Mouse (Mus musculus): ENCODE results near the gene Myrip.
A peak's percentile ranks its signal among the peaks of the same experiment; 100 is the strongest.
"Not testable (repeated sequence)": the region's sequence is repeated elsewhere in the genome, so short reads cannot be mapped to it uniquely, and the experiment has no call there.

The Myrip gene

GRCm38 (mm10) chr9:120301213-120301612 is at the start of gene Myrip:
Gene Myrip (plus strand): TSS chr9:120301513.
- not testable (repeated sequence) for DNase-seq (ENCODE audit: inconsistent ontology term)

DNA sequence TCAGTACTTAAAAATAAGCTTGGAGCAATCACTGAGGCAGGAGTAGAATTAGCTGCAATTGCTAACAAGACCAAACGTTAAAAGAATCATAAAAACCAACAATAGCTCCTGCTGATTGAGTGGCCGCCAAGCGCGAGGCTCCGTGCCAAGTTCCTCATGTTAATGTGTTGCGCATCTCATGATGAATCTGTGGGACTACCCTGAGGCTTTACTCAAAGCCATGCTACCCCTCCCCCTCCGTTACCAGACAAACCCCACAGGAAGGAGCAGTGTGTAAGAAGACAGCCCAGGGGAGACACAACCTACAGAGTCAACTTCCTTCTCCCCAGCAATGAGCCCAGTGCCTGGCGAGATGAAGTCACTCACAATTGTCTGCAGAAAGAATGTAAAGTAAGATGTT is 41.5 kb upstream of the Myrip start:
- DNase-seq (ENCODE audit: inconsistent ontology term) = no peak

DNA sequence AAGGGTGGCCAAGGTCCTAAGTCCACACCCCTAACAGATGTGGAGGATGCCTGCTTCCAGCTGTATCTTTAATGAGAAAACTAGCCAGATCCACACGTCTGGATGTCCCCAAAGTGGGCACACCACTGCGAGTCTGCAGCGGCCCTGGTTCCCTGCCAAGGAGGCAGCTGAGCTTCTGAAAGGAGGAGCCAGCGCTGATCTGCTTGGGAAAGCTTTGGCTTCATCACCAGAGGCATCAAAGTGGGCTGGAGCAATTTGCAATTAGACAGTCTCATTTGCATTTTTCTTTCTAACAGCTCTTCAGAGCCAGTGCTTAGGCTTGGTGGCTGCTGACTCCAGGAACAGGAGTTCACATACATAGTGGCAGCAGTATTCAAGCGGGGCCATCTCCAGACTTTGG is 37.3 kb upstream of the Myrip start:
- peak; percentile 20 for DNase-seq (ENCODE audit: inconsistent ontology term)

DNA sequence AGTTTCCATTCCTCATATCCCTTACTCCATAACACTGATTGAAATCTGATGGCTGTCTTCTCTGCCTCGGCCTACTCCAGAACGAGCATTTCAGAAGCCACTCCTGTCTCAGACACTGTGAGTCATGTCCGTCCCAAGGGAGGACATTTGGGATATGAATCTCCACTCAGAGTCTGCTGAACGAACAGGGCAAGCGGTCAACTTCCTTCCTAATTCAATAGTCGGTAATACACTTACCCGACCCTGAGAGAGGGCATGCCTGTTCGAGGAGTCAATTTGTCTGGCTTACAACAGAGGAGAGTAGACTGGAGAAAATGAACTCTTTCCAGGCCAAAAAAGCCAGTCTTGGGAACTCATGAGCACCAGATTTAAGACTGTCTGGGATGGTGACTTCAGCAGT is 28.2 kb upstream of the Myrip start:
- DNase-seq (ENCODE audit: inconsistent ontology term) = no peak

GRCm38 (mm10) chr9:120275226-120275625 is 26.1 kb upstream of the Myrip start:
- no peak for DNase-seq (ENCODE audit: inconsistent ontology term)

GRCm38 (mm10) chr9:120281147-120281546 is 20.2 kb upstream of the Myrip start:
- DNase-seq (ENCODE audit: inconsistent ontology term) = no peak

GRCm38 (mm10) chr9:120282461-120283047 is 18.8 kb upstream of the Myrip start:
- DNase-seq (ENCODE audit: inconsistent ontology term) = no peak

GRCm38 (mm10) chr9:120283556-120283955 is 17.8 kb upstream of the Myrip start:
- DNase-seq (ENCODE audit: inconsistent ontology term) = no peak

GRCm38 (mm10) chr9:120288011-120288410 is 13.3 kb upstream of the Myrip start:
- DNase-seq (ENCODE audit: inconsistent ontology term) = no peak

DNA sequence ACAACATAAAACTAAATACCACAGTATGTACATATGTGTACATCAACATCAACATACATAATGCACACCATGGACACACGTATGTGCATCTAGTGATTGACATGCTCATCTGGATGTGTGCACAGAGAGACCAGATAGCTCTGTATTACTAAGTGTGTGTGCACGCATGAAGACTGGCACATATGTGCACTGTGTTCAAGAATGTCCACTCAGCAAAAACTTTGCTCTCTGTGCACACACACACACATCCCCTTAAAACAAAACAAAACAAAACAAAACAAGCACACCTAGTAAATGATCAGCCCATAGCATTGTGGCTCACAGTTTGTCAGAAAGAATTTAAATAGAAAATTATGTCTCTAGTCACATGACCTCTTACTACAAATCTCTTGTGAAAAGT is 10.9 kb upstream of the Myrip start:
- DNase-seq (ENCODE audit: inconsistent ontology term) = no peak

GRCm38 (mm10) chr9:120292488-120292887 is 8.8 kb upstream of the Myrip start:
- no peak for DNase-seq (ENCODE audit: inconsistent ontology term)

DNA sequence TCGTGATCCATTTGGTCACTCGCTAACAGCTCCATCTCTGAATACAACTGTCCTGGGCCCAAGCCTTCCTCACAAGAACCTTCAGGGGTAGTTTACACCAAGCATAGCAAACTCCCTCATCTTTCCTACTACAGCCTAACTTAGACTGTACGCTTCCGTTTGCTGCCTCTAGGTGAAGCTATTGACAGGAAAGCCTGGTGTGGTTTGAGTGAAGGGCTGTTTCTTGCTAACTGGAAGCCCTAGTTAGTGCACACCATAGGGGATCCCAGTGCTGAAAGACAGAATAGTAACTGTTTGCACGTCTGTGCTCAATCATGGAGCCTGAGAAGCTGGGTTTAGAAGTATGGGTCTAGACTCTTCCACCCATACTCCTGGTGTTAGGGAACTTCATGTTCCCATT is 5.8 kb upstream of the Myrip start:
- DNase-seq (ENCODE audit: inconsistent ontology term) = no peak

DNA sequence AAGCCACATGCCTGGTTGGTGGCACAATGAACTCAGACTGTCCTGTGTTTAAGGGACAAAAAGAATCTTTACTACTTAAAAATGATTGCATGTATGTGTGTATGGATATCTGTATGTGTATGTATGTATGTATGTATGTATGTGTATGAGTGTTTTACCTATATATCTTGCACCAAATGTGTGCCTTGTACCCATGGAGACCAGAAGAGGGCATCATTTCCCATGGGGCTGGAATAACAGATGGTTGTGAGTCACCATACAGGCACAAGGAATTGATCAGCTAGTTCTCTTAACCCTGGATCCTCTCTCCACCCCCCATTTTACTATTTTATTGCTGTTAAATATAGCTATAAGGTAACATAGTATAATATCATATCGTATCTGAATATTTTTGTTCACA is 4.4 kb upstream of the Myrip start:
- DNase-seq (ENCODE audit: inconsistent ontology term) = no peak

DNA sequence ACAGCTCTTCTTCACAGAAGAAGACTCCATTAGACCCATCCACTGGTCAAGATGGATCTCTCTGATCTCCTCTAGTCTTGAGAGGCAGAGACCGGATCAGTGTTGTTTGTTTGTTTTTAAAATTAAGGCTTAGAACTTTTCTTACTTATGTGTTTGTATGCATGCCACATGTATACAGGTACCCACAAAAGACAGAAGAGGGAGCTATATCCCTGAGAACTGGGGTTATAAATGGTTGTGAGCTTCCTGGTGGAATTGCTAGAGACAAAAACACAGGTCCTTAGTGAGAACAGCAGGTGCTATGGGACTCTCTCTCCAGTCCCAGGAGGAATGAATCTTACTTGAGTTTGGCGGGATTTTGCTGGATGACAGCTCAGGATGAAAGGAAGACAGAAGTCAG is 1.9 kb upstream of the Myrip start:
- DNase-seq (ENCODE audit: inconsistent ontology term) = no peak

- DNase-seq (ENCODE audit: inconsistent ontology term) = no peak
Observed at GRCm38 (mm10) chr9:120302980-120303452, 1.7 kb downstream of the Myrip start.

DNA sequence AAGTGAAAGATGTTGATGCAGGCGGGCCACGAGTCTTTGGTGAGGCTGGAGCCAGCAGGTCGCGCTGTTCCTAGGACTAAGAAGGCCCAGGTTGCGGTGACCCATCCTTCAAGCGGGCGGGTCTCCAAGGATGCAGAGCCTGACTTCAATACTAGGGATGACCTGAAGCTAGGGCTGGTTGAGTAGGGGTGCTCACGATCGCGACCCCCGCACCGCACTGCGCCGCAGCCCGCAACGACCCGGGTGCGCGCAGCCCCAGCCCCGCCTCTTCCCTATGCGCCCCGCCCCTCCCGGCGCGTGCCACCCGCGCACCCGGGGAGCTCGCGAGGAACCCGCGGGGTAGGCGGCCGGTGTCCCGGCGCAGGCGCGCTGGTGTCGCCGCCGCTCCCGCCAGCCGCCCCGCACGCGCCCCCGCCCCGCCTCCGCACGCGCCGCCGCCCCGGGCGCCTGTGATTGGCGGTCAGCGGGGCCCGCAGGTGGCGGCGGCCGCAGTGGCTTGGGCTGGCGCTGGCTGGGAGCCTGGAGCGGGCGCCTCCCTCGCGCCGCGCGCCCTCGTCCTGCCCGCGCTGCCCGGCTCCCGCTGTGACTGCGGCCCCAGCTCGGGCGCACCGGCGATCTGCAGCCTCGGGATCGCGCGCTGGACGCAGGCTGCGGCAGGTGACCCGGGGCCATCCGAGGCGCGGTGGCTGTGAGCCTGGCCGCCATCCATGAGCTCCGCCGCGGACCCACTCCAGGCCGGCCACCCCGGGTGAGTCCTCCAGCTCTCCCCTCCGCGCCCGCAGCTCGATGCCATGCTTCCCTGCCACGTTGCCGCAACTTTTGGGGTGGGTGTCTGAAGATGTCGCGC is 2.4 kb downstream of the Myrip start:
- DNase-seq (ENCODE audit: inconsistent ontology term) = peak; percentile 75

GRCm38 (mm10) chr9:120304300-120305137 is 3.2 kb downstream of the Myrip start:
- no peak for DNase-seq (ENCODE audit: inconsistent ontology term)

DNA sequence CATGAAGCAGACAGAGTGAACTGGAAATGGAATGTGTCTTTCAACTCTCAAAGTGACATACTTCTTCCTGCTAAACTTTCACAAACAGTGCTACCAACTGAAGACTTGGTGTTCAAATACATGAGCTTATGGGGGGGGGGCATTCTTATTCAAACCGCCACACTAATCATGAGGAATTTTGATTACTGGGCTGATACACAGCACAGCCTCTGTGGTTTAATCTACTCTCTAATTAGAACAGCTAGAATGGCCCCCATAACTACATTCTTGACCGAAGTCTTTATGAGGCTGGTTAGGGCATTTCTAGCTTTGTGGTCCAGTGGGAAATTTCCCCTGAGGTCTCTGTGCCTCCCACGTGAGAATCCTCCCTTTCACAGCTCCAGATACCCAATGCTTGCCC is 13.9 kb downstream of the Myrip start:
- peak; percentile 95 for DNase-seq (ENCODE audit: inconsistent ontology term)

- no peak for DNase-seq (ENCODE audit: inconsistent ontology term)
Observed at GRCm38 (mm10) chr9:120319099-120319498, 17.8 kb downstream of the Myrip start.

- DNase-seq (ENCODE audit: inconsistent ontology term) = no peak
Observed at GRCm38 (mm10) chr9:120320573-120320972, 19.3 kb downstream of the Myrip start.

GRCm38 (mm10) chr9:120322702-120323426 is 21.6 kb downstream of the Myrip start:
- DNase-seq (ENCODE audit: inconsistent ontology term) = no peak

DNA sequence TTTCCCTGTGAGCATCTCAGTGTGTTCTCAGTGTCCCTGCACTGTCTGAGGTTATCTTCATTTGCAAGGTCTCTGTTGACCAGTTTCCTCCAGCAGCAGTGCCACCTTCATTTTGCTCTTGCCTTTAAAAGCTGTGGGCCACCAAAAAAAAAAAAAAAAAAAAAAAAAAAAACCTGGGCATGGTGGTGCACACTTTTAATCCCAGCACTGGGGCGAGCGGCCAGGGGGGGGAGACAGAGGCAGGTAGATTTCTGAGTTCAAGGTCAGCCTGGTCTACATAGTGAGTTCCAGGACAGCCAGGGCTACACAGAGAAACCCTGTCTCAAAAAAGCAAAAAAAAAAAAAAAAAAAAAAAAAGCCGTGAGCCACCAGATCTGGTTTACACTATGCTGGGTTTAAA is 29.7 kb downstream of the Myrip start:
- not testable (repeated sequence) for DNase-seq (ENCODE audit: inconsistent ontology term)
